Mouse (Mus musculus): ENCODE measurements around the gene Krt80.

- TF ChIP-seq FLI1 (IDR thresholded peaks at IDR 0.05; ENCODE audit: low read length) (no peak), GATA1 (IDR thresholded peaks at IDR 0.05; ENCODE audit: borderline replicate concordance, low read length) (no peak)
Observed at GRCm38 (mm10) chr15:101396921-101397320, 27.0 kb upstream of the Krt80 start.

Data from megakaryocyte, embryonic 14.5 days (primary cell).